Mouse (Mus musculus): ENCODE measurements around the gene Rnd3.

DNA sequence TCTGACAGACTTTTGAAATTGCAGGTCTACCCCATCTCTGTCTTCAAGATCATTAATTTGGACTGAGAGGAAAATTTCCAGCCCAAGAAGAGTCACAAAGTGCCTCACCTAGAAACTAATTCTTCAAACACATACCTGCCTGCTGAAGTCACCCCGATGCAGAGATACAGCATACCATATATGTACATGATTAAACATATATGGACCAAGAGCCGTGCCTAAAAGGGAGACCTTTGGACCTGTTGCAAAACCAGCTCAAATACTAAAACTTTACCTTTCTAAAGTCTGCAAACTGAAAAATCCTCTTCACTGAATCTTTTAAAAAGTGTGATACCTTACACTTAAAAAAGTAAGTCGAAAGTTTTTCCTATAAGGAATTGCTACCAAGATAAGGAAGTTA, 7.6 kb downstream of the Rnd3 start:
- TF ChIP-seq CTCF (IDR thresholded peaks at IDR 0.05) (no peak), EP300 (IDR thresholded peaks at IDR 0.05; ENCODE audit: insufficient read depth, low read depth, low read length) (no peak)

Measured in heart, adult 2 months (tissue).